Comparison of ENCODE assay signal across 1 mouse cellular context in genomic region chr9:51268852-51269251, GRCm38 (mm10).
TF ChIP-seq lines count a peak whose summit lies in the region.

No protein-coding gene starts in this region.

TF ChIP-seq in CH12.LX, 34 proteins besides CTCF, POLR2A, EP300 and RAD21 (continued from another document):
- TF ChIP-seq ELF1 (IDR thresholded peaks at IDR 0.05; ENCODE audit: low read depth, low read length) (no peak), JUN (IDR thresholded peaks at IDR 0.05; ENCODE audit: insufficient read depth, low read depth, low read length) (0 out of 2 replicates have a peak, but pooled peaks have one; percentile 11), IRF4 (IDR thresholded peaks at IDR 0.05; ENCODE audit: low read depth, low read length) (peak; percentile 74; the same call in 1 of the 2 replicates), MAZ (IDR thresholded peaks at IDR 0.05; ENCODE audit: low read depth, low read length) (no peak), RCOR1 (conservative IDR thresholded peaks at IDR 0.05; ENCODE audit: low read depth, low read length) (no peak), PAX5 (IDR thresholded peaks at IDR 0.05; ENCODE audit: low read length) (no peak), USF1 (IDR thresholded peaks at IDR 0.05; ENCODE audit: low read depth, low read length) (no peak), KAT2A (IDR thresholded peaks at IDR 0.05; ENCODE audit: insufficient replicate concordance, low read length) (no peak), MEF2A (IDR thresholded peaks at IDR 0.05; ENCODE audit: borderline replicate concordance, low read depth, low read length) (peak; percentile 53; the same call in 1 of the 2 replicates)
